Mouse (Mus musculus): ENCODE data around the gene Bpifa3. TPM values are rescaled to one million over a fixed set of nuclear protein-coding genes. Genes with fewer than 3 reads are reported as not detected.
"Not testable (repeated sequence)": the region's sequence is repeated elsewhere in the genome, so short reads cannot be mapped to it uniquely, and the experiment has no call there.

The Bpifa3 gene
- polyA plus RNA-seq, 1 experiment from 2014 or later = not detected

GRCm38 (mm10) chr2:154169172-154169571, 39.0 kb downstream of the Bpifa3 start:
- H3K27ac ChIP-seq (ENCODE audit: low read length) = no peak overlapping the region
- no peak for ATAC-seq
- H3K4me3 ChIP-seq (ENCODE audit: low read depth, low read length) = no peak overlapping the region
- no peaks in the 10 kb centered on the region for H3K27me3 ChIP-seq (ENCODE audit: control insufficient read depth, insufficient read depth, low read depth, low read length)
- no peaks in the 10 kb centered on the region for H3K9me3 ChIP-seq (replicated peaks; ENCODE audit: control insufficient read depth, low read length, poor library complexity, severe bottlenecking)
- 80% methylated on average over 3 of the region's 3 CpGs for WGBS
- H3K4me1 ChIP-seq (ENCODE audit: control insufficient read depth, insufficient read depth, low read length) = no peaks in the 10 kb centered on the region
- no peak overlapping the region for H3K4me2 ChIP-seq (ENCODE audit: low read length)
- no peaks in the 10 kb centered on the region for H3K36me3 ChIP-seq (ENCODE audit: control insufficient read depth, insufficient read depth, low read length)
- no peak overlapping the region for H3K9ac ChIP-seq (ENCODE audit: low read depth, low read length)

- Histone ChIP-seq H3K36me3 (ENCODE audit: control insufficient read depth, insufficient read depth, low read length) (no peaks in the 10 kb centered on the region), H3K9me3 (replicated peaks; ENCODE audit: control insufficient read depth, low read length, poor library complexity, severe bottlenecking) (no peaks in the 10 kb centered on the region), H3K27ac (ENCODE audit: low read length) (no peak overlapping the region), H3K9ac (ENCODE audit: low read depth, low read length) (no peak overlapping the region), H3K4me1 (ENCODE audit: control insufficient read depth, insufficient read depth, low read length) (no peaks in the 10 kb centered on the region), H3K4me3 (ENCODE audit: low read depth, low read length) (no peak overlapping the region), H3K4me2 (ENCODE audit: low read length) (no peak overlapping the region), H3K27me3 (ENCODE audit: control insufficient read depth, insufficient read depth, low read depth, low read length) (no peaks in the 10 kb centered on the region)
- no peak for ATAC-seq
- 73% methylated on average over 6 of the region's 6 CpGs for WGBS
Measured at GRCm38 (mm10) chr2:154171621-154172020, 41.5 kb downstream of the Bpifa3 start.

- no peak overlapping the region for H3K9ac ChIP-seq (ENCODE audit: low read depth, low read length)
- H3K4me3 ChIP-seq (ENCODE audit: low read depth, low read length) = no peak overlapping the region
- no peaks in the 10 kb centered on the region for H3K27me3 ChIP-seq (ENCODE audit: control insufficient read depth, insufficient read depth, low read depth, low read length)
- H3K4me1 ChIP-seq (ENCODE audit: control insufficient read depth, insufficient read depth, low read length) = no peaks in the 10 kb centered on the region
- no peak overlapping the region for H3K4me2 ChIP-seq (ENCODE audit: low read length)
- 36% methylated on average over 1 of the region's 1 CpGs for WGBS
- no peak for ATAC-seq
- no peaks in the 10 kb centered on the region for H3K9me3 ChIP-seq (replicated peaks; ENCODE audit: control insufficient read depth, low read length, poor library complexity, severe bottlenecking)
- no peak overlapping the region for H3K27ac ChIP-seq (ENCODE audit: low read length)
- no peaks in the 10 kb centered on the region for H3K36me3 ChIP-seq (ENCODE audit: control insufficient read depth, insufficient read depth, low read length)
Measured at GRCm38 (mm10) chr2:154173313-154173712, 43.2 kb downstream of the Bpifa3 start.

GRCm38 (mm10) chr2:154181900-154182299, 51.8 kb downstream of the Bpifa3 start:
- not testable (repeated sequence) for H3K9me3 ChIP-seq (replicated peaks; ENCODE audit: control insufficient read depth, low read length, poor library complexity, severe bottlenecking); H3K9ac ChIP-seq (ENCODE audit: low read depth, low read length); H3K27ac ChIP-seq (ENCODE audit: low read length); H3K4me2 ChIP-seq (ENCODE audit: low read length); H3K36me3 ChIP-seq (ENCODE audit: control insufficient read depth, insufficient read depth, low read length); H3K27me3 ChIP-seq (ENCODE audit: control insufficient read depth, insufficient read depth, low read depth, low read length); H3K4me1 ChIP-seq (ENCODE audit: control insufficient read depth, insufficient read depth, low read length); H3K4me3 ChIP-seq (ENCODE audit: low read depth, low read length); ATAC-seq
- WGBS = 89% methylated on average over 7 of the region's 7 CpGs

GRCm38 (mm10) chr2:154183061-154183460, 52.9 kb downstream of the Bpifa3 start:
- H3K4me1 ChIP-seq (ENCODE audit: control insufficient read depth, insufficient read depth, low read length); ATAC-seq; H3K4me3 ChIP-seq (ENCODE audit: low read depth, low read length); H3K9me3 ChIP-seq (replicated peaks; ENCODE audit: control insufficient read depth, low read length, poor library complexity, severe bottlenecking); H3K27ac ChIP-seq (ENCODE audit: low read length); H3K27me3 ChIP-seq (ENCODE audit: control insufficient read depth, insufficient read depth, low read depth, low read length); H3K4me2 ChIP-seq (ENCODE audit: low read length); H3K36me3 ChIP-seq (ENCODE audit: control insufficient read depth, insufficient read depth, low read length); H3K9ac ChIP-seq (ENCODE audit: low read depth, low read length): not testable (repeated sequence)
- WGBS = 86% methylated on average over 4 of the region's 4 CpGs

GRCm38 (mm10) chr2:154185319-154185718, 55.2 kb downstream of the Bpifa3 start:
- H3K4me3 ChIP-seq (ENCODE audit: low read depth, low read length) = no peak overlapping the region
- H3K27ac ChIP-seq (ENCODE audit: low read length) = no peak overlapping the region
- H3K4me1 ChIP-seq (ENCODE audit: control insufficient read depth, insufficient read depth, low read length) = no peaks in the 10 kb centered on the region
- no peak for ATAC-seq
- H3K9me3 ChIP-seq (replicated peaks; ENCODE audit: control insufficient read depth, low read length, poor library complexity, severe bottlenecking) = no peaks in the 10 kb centered on the region
- no peaks in the 10 kb centered on the region for H3K27me3 ChIP-seq (ENCODE audit: control insufficient read depth, insufficient read depth, low read depth, low read length)
- no peak overlapping the region for H3K9ac ChIP-seq (ENCODE audit: low read depth, low read length)
- 91% methylated on average over 6 of the region's 6 CpGs for WGBS
- H3K36me3 ChIP-seq (ENCODE audit: control insufficient read depth, insufficient read depth, low read length) = no peaks in the 10 kb centered on the region
- no peak overlapping the region for H3K4me2 ChIP-seq (ENCODE audit: low read length)

GRCm38 (mm10) chr2:154185748-154186147, 55.6 kb downstream of the Bpifa3 start:
- ATAC-seq = no peak
- Histone ChIP-seq H3K4me3 (ENCODE audit: low read depth, low read length) (no peak overlapping the region), H3K9ac (ENCODE audit: low read depth, low read length) (no peak overlapping the region), H3K4me2 (ENCODE audit: low read length) (no peak overlapping the region), H3K4me1 (ENCODE audit: control insufficient read depth, insufficient read depth, low read length) (no peaks in the 10 kb centered on the region), H3K27ac (ENCODE audit: low read length) (no peak overlapping the region), H3K36me3 (ENCODE audit: control insufficient read depth, insufficient read depth, low read length) (no peaks in the 10 kb centered on the region), H3K9me3 (replicated peaks; ENCODE audit: control insufficient read depth, low read length, poor library complexity, severe bottlenecking) (no peaks in the 10 kb centered on the region), H3K27me3 (ENCODE audit: control insufficient read depth, insufficient read depth, low read depth, low read length) (no peaks in the 10 kb centered on the region)
- WGBS = 92% methylated on average over 3 of the region's 3 CpGs

GRCm38 (mm10) chr2:154187468-154187867, 57.3 kb downstream of the Bpifa3 start:
- Histone ChIP-seq H3K27me3 (ENCODE audit: control insufficient read depth, insufficient read depth, low read depth, low read length) (no peaks in the 10 kb centered on the region), H3K36me3 (ENCODE audit: control insufficient read depth, insufficient read depth, low read length) (no peaks in the 10 kb centered on the region), H3K4me1 (ENCODE audit: control insufficient read depth, insufficient read depth, low read length) (no peaks in the 10 kb centered on the region), H3K9me3 (replicated peaks; ENCODE audit: control insufficient read depth, low read length, poor library complexity, severe bottlenecking) (no peaks in the 10 kb centered on the region), H3K4me3 (ENCODE audit: low read depth, low read length) (no peak overlapping the region), H3K4me2 (ENCODE audit: low read length) (no peak overlapping the region), H3K9ac (ENCODE audit: low read depth, low read length) (no peak overlapping the region), H3K27ac (ENCODE audit: low read length) (no peak overlapping the region)
- 46% methylated on average over 5 of the region's 5 CpGs for WGBS
- ATAC-seq = no peak
